Mouse (Mus musculus) 3134 (cell line): ENCODE results near the gene 9330182L06Rik.

Experiments used
- DNase-seq: peaks from one replicate; pipeline ENCODE4 v3.0.0-alpha.2; 2011; ENCODE audit warnings: low spot score; ENCODE audit not compliant: insufficient read length; ENCODE audit errors: extremely low read depth

9330182L06Rik gene

DNA sequence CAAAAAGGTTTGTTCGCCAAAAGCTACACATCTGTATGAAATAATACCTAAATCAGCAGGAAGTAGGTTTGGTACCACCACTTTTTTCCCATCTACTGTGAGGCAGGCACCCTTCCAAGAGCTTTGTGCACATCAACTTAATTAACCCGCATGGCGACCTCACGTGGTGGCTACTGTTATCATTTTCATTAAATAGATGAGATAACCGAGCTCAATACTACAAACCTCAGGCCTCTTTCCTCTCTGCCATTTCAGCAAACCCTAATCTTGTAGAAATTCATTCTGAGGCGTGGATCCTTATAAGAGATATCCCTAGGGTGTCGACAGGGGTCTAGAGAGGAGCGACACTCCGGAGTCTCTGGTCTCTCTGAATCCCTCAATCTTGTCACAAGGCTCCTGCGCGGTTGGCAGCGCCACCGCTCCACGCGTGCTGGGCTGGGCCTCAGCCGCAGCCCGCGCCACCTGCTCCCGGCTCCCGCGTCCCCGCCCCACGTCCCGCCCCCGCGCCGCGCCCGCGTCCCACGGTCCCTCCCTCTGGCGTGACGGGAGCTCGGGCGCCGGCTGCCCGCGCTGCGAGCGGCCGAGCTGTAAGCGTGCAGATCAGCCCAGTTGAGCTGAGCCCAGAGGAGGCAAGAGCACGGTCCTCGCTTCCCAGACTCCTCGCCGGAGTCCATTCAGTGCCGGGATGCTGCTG, at the start of gene 9330182L06Rik:
TSS of gene 9330182L06Rik (plus strand) at position 533 of the 694 bp plus-strand sequence.
- no peak for DNase-seq

DNA sequence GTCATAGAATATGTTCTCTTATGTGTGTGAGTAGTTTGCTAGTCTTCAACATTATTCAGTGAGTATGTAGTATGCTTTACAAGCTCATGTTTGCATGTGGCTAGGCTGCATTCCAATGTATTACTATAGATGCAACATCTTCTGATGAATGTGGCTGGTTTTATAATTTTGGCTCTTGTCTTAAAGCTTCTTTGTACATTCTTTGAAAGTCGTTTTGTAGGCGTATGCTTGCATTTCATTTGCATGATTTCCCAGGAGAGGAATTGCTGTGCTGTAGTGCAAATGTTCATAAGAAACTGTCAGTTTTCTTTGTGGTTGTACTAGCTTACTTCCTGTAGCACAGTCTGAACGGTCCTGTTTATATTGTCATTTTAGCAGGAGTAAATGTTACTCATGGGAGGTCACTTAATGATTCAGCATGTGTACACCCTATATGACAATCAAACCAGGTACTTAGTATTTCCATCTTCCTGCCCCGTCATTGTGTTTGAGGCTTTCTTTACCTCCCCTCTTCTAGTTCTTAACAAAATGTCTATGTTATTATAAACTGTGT, 38.4 kb upstream of the 9330182L06Rik start:
- DNase-seq: no peak

DNA sequence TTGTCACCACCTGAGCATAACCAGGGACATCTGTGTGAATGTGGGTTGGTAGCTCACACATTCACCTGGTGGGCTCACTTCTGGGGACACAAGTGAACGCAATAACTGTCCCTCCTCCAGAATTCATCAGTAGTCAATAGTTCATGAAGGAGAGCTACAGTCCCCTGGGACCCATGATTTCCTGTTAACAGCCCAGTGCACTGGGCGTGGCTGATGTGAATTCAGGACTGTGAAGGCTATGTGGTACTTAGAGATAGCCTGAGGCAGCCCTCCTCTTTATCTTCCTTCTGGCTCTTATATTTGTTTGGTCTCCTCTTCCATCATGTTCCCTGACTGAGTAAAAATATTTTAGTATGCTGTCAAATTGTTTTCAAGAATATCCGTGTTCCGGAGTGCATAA, 1.6 kb upstream of the 9330182L06Rik start:
- no peak for DNase-seq

DNA sequence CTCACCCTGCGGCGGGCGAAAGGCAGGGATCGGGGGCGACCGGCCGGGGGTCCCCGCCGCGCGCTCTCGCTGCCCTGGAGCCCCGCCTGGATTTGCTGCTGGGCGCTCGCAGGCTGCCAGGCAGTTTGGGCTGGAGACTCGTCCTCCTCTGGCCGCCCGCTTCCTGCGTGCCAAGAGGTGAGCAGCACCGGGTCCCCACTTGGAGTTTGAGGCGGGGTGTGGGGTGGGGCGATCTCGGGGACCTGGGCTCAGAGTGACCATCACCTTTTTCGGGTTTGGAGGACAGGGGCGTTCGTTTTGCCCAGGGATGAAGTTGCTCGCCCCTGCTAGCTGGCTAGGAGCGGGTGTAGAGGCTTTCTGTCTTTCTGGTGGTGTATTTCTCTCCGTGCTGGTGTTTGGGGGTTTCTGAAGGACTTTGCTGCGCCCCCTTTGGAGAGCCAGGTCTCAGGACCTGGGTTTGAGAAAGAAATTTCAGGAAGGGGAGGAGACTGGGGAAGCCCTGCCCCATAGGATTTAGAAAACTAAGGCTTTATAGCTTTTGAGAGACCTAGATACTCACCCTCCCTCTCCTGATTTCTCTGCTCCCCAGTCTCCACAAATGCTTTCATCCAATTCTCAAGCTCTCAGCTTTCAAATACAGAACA, 484 bp downstream of the 9330182L06Rik start:
- no peak for DNase-seq

DNA sequence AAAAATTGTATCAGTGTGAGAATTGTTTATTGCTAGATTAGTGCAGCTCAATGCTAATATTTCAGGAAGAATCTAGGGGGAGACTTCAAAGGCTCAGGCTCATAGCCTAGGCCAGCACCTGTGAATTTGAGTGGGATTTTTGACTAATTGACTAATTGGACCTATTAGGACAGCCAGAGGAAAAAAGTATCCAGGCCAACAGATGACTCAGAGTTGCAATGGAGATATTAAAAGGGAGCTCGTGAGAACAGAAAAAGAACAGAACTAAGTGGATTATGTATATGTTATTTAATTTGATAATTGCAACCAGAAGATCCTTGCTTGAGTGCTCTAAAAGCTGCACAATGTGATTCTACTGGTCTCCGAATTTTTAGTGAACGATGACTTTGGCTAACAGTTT, 3.7 kb downstream of the 9330182L06Rik start:
- DNase-seq: no peak

GRCm38 (mm10) chr5:9272976-9273375, 7.1 kb downstream of the 9330182L06Rik start:
- DNase-seq: no peak

DNA sequence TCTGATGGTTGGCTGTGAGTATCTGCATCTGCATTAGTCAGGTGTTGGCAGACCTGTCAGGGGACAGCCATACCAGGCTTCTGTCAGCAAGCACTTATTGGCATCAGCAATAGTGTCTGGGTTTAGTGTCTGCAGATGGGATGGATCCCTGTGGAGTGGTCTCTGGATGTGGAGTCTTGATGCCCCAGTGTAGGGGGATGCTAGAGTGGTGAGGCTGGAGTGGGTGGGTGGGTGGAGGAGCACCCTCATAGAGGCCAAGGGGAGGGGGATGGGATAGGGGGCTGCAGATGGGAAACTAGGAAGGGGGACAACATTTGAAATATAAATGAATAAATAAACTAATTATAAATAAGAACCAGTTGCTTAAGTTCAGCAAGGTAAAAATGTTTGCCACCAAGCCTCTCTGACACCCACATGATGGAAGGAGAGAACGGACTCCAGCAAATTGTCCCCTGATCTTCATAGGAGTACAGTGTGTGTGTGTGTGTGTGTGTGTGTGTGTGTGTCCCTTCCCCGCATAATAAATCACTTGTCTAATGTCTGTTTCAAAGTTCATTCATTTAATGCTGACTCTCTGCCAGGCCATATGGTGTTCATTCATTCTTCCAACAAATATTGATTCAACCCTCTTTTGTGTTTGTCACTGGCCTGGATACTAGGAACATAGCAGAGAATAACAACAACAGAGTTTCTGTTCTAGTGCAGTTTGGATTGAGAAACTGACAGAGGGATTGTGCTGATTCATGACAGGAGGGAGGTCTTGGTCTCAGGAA, 30.0 kb downstream of the 9330182L06Rik start:
- no peak for DNase-seq

DNA sequence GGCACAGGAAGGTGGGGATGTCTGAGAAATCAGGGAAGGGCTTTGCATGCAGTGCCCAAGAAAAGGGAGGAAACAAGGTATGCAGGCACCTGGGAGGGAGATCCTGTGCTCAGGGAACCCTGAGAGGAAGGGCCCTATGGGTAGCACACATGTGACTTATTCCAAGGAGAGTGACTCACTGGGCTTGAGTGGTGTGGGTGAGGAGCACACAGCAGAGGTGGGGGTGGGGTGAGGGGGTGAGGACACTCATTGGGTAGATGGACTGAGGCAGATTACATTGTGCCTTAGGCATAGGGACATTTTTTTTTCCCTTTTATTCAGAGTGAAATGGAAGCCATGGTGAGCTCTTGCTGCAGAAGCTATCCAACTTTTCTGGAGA, 30.6 kb downstream of the 9330182L06Rik start:
- no peak for DNase-seq

DNA sequence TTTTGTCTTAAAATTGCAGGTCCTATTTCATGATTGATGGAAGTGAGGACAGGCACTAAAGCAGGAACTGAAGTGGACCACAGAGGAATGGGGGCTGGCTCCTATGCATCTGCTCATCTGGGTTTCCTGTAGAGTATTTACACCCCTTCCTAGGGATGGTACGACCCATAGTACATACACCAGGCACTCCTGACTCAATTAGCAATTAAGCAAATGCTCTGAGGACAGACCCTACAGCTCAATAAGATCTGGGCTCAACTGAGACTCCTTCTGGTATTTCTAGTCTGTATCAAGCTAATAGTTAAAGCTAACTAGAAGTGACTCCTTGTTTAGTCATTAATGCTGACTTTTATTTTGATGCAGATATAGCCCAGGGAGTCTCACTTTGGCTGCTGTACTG, 60.9 kb downstream of the 9330182L06Rik start:
- no peak for DNase-seq

GRCm38 (mm10) chr5:9327528-9327927, 61.6 kb downstream of the 9330182L06Rik start:
- DNase-seq: no peak

GRCm38 (mm10) chr5:9338756-9339510, 73.0 kb downstream of the 9330182L06Rik start:
- DNase-seq: no peak

DNA sequence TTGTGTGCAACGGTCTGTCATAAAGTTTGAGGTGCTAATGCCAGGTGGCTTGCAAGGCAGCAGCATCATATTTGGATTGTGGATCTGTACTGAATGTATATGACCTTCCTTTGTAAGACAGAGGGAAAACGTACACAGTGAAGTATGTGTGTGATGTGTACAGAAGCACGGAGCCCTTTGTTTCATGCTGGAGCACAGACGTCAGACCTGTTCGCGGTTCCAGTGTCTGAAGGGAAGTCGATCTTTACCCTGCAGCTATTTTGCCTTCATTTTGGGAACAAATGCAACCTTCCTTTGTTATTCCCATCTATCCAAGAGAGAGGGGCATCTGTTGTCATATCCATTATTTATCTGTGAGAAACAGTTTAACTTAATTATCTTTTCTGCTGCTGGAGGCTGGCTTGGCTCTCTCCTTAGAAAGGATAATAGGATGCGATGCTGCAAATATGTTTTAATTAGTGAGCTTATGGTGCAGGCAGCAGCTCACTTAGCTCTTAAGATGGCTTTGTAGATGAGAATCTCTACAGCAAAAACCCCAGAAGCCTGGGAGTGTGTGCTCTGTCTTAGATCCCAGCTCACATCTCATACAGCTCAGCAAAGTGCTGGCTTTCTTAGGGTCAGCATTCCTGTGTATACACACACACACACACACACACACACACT, 73.7 kb downstream of the 9330182L06Rik start:
- no peak for DNase-seq

GRCm38 (mm10) chr5:9344581-9344980, 78.7 kb downstream of the 9330182L06Rik start:
- no peak for DNase-seq

DNA sequence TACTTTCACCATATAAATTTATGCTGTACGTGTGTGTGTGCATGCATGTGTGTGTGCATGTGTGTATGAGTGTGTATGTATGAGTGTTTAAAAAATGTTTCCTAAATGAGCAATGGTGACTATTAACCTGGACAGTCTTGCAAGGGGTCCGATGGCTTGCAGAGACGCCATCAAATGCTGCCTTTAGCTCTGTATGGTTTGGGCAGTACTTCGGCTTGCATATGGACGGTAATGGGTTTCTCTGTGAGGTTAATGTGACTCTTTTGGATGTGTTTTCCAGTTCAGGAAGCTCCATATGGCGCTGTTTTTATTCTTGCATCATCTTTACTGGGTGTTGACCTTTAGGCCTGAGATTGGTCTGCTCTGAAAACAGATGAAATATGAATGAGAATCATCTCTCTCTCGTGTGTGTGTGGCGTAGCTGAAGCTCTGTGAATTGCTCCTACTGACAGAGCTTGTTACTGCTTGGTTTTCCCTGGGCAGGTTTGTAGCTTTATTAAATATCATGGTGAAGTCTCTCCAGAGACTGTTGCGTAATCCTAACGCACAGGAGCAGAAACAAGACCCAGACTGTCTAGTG, 79.2 kb downstream of the 9330182L06Rik start:
- no peak for DNase-seq

DNA sequence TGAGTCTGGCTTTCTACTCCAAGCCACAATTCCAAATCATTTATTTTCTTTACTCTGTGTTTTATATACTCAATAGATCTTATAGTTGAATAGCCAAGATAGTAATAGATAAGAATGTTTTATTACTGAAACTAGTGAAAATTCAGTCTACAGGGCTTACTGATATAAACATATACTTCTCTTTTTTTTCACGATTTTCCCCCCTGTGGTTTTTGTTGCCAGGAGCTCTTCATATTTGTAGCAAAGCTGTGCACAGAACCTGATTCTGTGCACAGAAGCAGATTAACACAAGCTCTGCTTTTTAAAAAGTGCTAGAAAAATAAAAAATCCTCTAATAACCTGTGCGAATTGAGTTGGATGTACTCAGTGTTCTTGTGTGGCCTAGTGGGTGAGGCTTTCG, 79.7 kb downstream of the 9330182L06Rik start:
- DNase-seq: no peak

DNA sequence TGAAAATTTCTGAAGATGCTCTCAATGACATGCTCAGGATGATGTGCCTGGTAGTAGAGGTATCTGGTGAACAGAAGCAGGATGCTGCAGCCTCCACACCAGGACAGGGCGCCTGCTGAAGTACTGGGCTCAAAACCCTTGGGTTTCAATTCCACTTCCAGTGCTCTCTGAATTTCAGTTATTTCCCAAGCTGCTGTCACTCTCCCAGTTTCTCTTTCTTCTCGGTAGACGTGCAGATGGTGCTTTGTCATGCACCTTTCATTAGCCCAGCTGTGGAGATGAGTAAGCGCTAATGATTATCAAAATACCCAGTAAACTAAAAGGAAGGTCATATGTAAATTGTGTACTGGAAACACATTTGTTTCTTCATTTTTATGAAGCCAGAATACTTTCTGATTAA, 80.6 kb downstream of the 9330182L06Rik start:
- DNase-seq: no peak

- DNase-seq: no peak
These were observed 86.2 kb downstream of the 9330182L06Rik start for GRCm38 (mm10) chr5:9352163-9352562.

- DNase-seq: no peak
These were observed 86.7 kb downstream of the 9330182L06Rik start for GRCm38 (mm10) chr5:9352646-9353045.

GRCm38 (mm10) chr5:9354257-9354656, 88.3 kb downstream of the 9330182L06Rik start:
- no peak for DNase-seq

GRCm38 (mm10) chr5:9358076-9358475, 92.2 kb downstream of the 9330182L06Rik start:
- DNase-seq: no peak
